Mouse (Mus musculus) 3T3-L1 (cell line): Measurements from ENCODE around the gene Hccs.
"Not testable (repeated sequence)": the region's sequence is repeated elsewhere in the genome, so short reads cannot be mapped to it uniquely, and the experiment has no call there.

Experiments used
- DNase-seq: peaks from one replicate; pipeline ENCODE4 v3.0.0-alpha.2; 2015; ENCODE audit warnings: low read depth, low spot score

Gene Hccs

GRCm38 (mm10) chrX:169319945-169320667 lies at the start of gene Hccs:
Gene Hccs (minus strand): TSS chrX:169320372.
- peak; percentile 90 for DNase-seq

- DNase-seq: peak; percentile 55
These were observed 37.1 kb upstream of the Hccs start for GRCm38 (mm10) chrX:169357146-169357772.

- DNase-seq: peak; percentile 14
These were observed 18.0 kb upstream of the Hccs start for GRCm38 (mm10) chrX:169338213-169338612.

- no peak for DNase-seq
These were observed 17.4 kb upstream of the Hccs start for GRCm38 (mm10) chrX:169337559-169337958.

GRCm38 (mm10) chrX:169332264-169332663 lies 12.1 kb upstream of the Hccs start:
- peak; percentile 77 for DNase-seq

GRCm38 (mm10) chrX:169325929-169326595 lies 5.9 kb upstream of the Hccs start:
- DNase-seq: no peak

GRCm38 (mm10) chrX:169320668-169321005 lies 465 bp upstream of the Hccs start:
- DNase-seq: not testable (repeated sequence)

GRCm38 (mm10) chrX:169319066-169319760 lies 959 bp downstream of the Hccs start:
- DNase-seq: peak; percentile 56

- no peak for DNase-seq
These were observed 11.6 kb downstream of the Hccs start for GRCm38 (mm10) chrX:169308559-169308958.

- DNase-seq: peak; percentile 77
These were observed 16.2 kb downstream of the Hccs start for GRCm38 (mm10) chrX:169303945-169304344.

- DNase-seq: no peak
These were observed 17.7 kb downstream of the Hccs start for GRCm38 (mm10) chrX:169302271-169303045.

- peak; percentile 71 for DNase-seq
These were observed 20.6 kb downstream of the Hccs start for GRCm38 (mm10) chrX:169299579-169299978.

- DNase-seq: no peak
These were observed 56.6 kb downstream of the Hccs start for GRCm38 (mm10) chrX:169263433-169264172.

- DNase-seq: no peak
These were observed 58.0 kb downstream of the Hccs start for GRCm38 (mm10) chrX:169262212-169262611.

GRCm38 (mm10) chrX:169261034-169261433 lies 59.1 kb downstream of the Hccs start:
- DNase-seq: no peak

GRCm38 (mm10) chrX:169256741-169257140 lies 63.4 kb downstream of the Hccs start:
- DNase-seq: peak; percentile 61

GRCm38 (mm10) chrX:169255915-169256314 lies 64.3 kb downstream of the Hccs start:
- no peak for DNase-seq

GRCm38 (mm10) chrX:169222357-169223062 lies 97.7 kb downstream of the Hccs start:
- DNase-seq: no peak

- DNase-seq: no peak
These were observed 100.1 kb downstream of the Hccs start for GRCm38 (mm10) chrX:169220064-169220463.

- no peak for DNase-seq
These were observed 110.2 kb downstream of the Hccs start for GRCm38 (mm10) chrX:169210019-169210418.
